Mouse (Mus musculus): ENCODE results near the gene Pnrc1. TPM values are rescaled to one million over a fixed set of nuclear protein-coding genes. Genes with fewer than 3 reads are reported as not detected.
"Not testable (repeated sequence)": the region's sequence is repeated elsewhere in the genome, so short reads cannot be mapped to it uniquely, and the experiment has no call there.

Pnrc1 gene
- 110 and 113 TPM in 2 replicates for polyA plus RNA-seq (2016; fragmentation: Nextera tagmentation; extraction: Ambion mirVana)

GRCm38 (mm10) chr4:33290002-33290401 lies at the start of gene Pnrc1:
Pnrc1 (minus strand) TSS chr4:33290163.
- ATAC-seq (ENCODE audit: low FRiP score, low read depth), result no peak
- no peak within 1 kb of the TSS for H3K27ac ChIP-seq (replicated peaks)
- H3K4me2 ChIP-seq (replicated peaks), result no peak within 1 kb of the TSS
- H3K9ac ChIP-seq (replicated peaks), result no peak within 1 kb of the TSS
- H3K4me3 ChIP-seq, result no peak within 1 kb of the TSS
- no peaks in the 10 kb centered on the region for H3K4me1 ChIP-seq
- no peaks in the 10 kb centered on the region for H3K27me3 ChIP-seq
- H3K9me3 ChIP-seq, result no peaks in the 10 kb centered on the region
- WGBS, result 75% methylated on average over 3 of the region's 3 CpGs
- H3K36me3 ChIP-seq, result no peaks in the 10 kb centered on the region

GRCm38 (mm10) chr4:33337999-33338398 lies 48.0 kb upstream of the Pnrc1 start:
- ATAC-seq (ENCODE audit: low FRiP score, low read depth), result no peak
- Histone ChIP-seq H3K27me3 (no peaks in the 10 kb centered on the region), H3K9ac (replicated peaks) (no peak overlapping the region), H3K4me3 (no peak overlapping the region), H3K36me3 (peaks cover 51% of the 10 kb centered on the region), H3K4me2 (replicated peaks) (no peak overlapping the region), H3K9me3 (no peaks in the 10 kb centered on the region), H3K27ac (replicated peaks) (no peak overlapping the region), H3K4me1 (no peaks in the 10 kb centered on the region)
- WGBS, result 93% methylated on average over 1 of the region's 1 CpGs

- 96% methylated on average over 1 of the region's 1 CpGs for WGBS
- peaks cover 52% of the 10 kb centered on the region for H3K36me3 ChIP-seq
- H3K27ac ChIP-seq (replicated peaks), result no peak overlapping the region
- H3K4me3 ChIP-seq, result no peak overlapping the region
- H3K27me3 ChIP-seq, result no peaks in the 10 kb centered on the region
- no peak overlapping the region for H3K9ac ChIP-seq (replicated peaks)
- H3K9me3 ChIP-seq, result no peaks in the 10 kb centered on the region
- H3K4me2 ChIP-seq (replicated peaks), result no peak overlapping the region
- no peak for ATAC-seq (ENCODE audit: low FRiP score, low read depth)
- no peaks in the 10 kb centered on the region for H3K4me1 ChIP-seq
Observed at GRCm38 (mm10) chr4:33332956-33333455, 43.0 kb upstream of the Pnrc1 start.

- Histone ChIP-seq H3K4me3 (no peak overlapping the region), H3K27ac (replicated peaks) (no peak overlapping the region), H3K36me3 (peaks cover 54% of the 10 kb centered on the region), H3K9me3 (no peaks in the 10 kb centered on the region), H3K4me1 (no peaks in the 10 kb centered on the region), H3K27me3 (no peaks in the 10 kb centered on the region), H3K9ac (replicated peaks) (no peak overlapping the region), H3K4me2 (replicated peaks) (no peak overlapping the region)
- ATAC-seq (ENCODE audit: low FRiP score, low read depth), result no peak
- WGBS, result 96% methylated on average over 4 of the region's 4 CpGs
Observed at GRCm38 (mm10) chr4:33331147-33331546, 41.2 kb upstream of the Pnrc1 start.

- no peaks in the 10 kb centered on the region for H3K9me3 ChIP-seq
- 0 out of 2 replicates have a peak, but pooled peaks cover 3% of the 10 kb centered on the region for H3K36me3 ChIP-seq
- peaks cover 4% of the 10 kb centered on the region for H3K4me1 ChIP-seq
- H3K4me3 ChIP-seq, result no peak overlapping the region
- no peaks in the 10 kb centered on the region for H3K27me3 ChIP-seq
- no peak overlapping the region for H3K9ac ChIP-seq (replicated peaks)
- H3K4me2 ChIP-seq (replicated peaks), result no peak overlapping the region
- ATAC-seq (ENCODE audit: low FRiP score, low read depth), result no peak
- H3K27ac ChIP-seq (replicated peaks), result no peak overlapping the region
- 88% methylated on average over 5 of the region's 5 CpGs for WGBS
Observed at GRCm38 (mm10) chr4:33315840-33316239, 25.9 kb upstream of the Pnrc1 start.

GRCm38 (mm10) chr4:33314150-33314549 lies 24.2 kb upstream of the Pnrc1 start:
- 95% methylated on average over 7 of the region's 8 CpGs for WGBS
- not testable (repeated sequence) for H3K36me3 ChIP-seq; H3K4me3 ChIP-seq; H3K27ac ChIP-seq (replicated peaks); H3K27me3 ChIP-seq; H3K4me1 ChIP-seq; ATAC-seq (ENCODE audit: low FRiP score, low read depth); H3K9me3 ChIP-seq; H3K9ac ChIP-seq (replicated peaks); H3K4me2 ChIP-seq (replicated peaks)

GRCm38 (mm10) chr4:33310840-33311437 lies 21.0 kb upstream of the Pnrc1 start:
- peak overlapping the region; percentile 75 for H3K4me3 ChIP-seq
- no peak overlapping the region for H3K27ac ChIP-seq (replicated peaks)
- H3K9me3 ChIP-seq, result no peaks in the 10 kb centered on the region
- H3K36me3 ChIP-seq, result 0 out of 2 replicates have a peak, but pooled peaks cover 3% of the 10 kb centered on the region
- 23% methylated on average over 12 of the region's 12 CpGs for WGBS
- no peak for ATAC-seq (ENCODE audit: low FRiP score, low read depth)
- H3K27me3 ChIP-seq, result no peaks in the 10 kb centered on the region
- H3K4me2 ChIP-seq (replicated peaks), result peak overlapping the region; percentile 72
- H3K9ac ChIP-seq (replicated peaks), result peak overlapping the region; percentile 77
- peaks cover 6% of the 10 kb centered on the region for H3K4me1 ChIP-seq

- Histone ChIP-seq H3K27me3 (no peaks in the 10 kb centered on the region), H3K9ac (replicated peaks) (peak within 1 kb of the TSS; percentile 77), H3K9me3 (no peaks in the 10 kb centered on the region), H3K36me3 (0 out of 2 replicates have a peak, but pooled peaks cover 3% of the 10 kb centered on the region), H3K4me1 (peaks cover 6% of the 10 kb centered on the region), H3K4me3 (peak within 1 kb of the TSS; percentile 75), H3K4me2 (replicated peaks) (peak within 1 kb of the TSS; percentile 72), H3K27ac (replicated peaks) (peak within 1 kb of the TSS; percentile 49)
- peak; percentile 95 for ATAC-seq (ENCODE audit: low FRiP score, low read depth)
- 5% methylated on average over 60 of the region's 60 CpGs for WGBS
Observed at GRCm38 (mm10) chr4:33309764-33310757, 20.1 kb upstream of the Pnrc1 start, which contains the start of gene Rngtt. Rngtt (plus strand) TSS chr4:33310311.

- Histone ChIP-seq H3K4me1 (peaks cover 6% of the 10 kb centered on the region), H3K9ac (replicated peaks) (no peak overlapping the region), H3K4me3 (no peak overlapping the region), H3K4me2 (replicated peaks) (no peak overlapping the region), H3K27ac (replicated peaks) (no peak overlapping the region), H3K27me3 (no peaks in the 10 kb centered on the region), H3K36me3 (no peaks in the 10 kb centered on the region), H3K9me3 (no peaks in the 10 kb centered on the region)
- ATAC-seq (ENCODE audit: low FRiP score, low read depth), result no peak
- WGBS, result 73% methylated on average over 4 of the region's 4 CpGs
Observed at GRCm38 (mm10) chr4:33307146-33307545, 17.2 kb upstream of the Pnrc1 start.

GRCm38 (mm10) chr4:33303057-33303456 lies 13.1 kb upstream of the Pnrc1 start:
- H3K4me1 ChIP-seq, result no peaks in the 10 kb centered on the region
- H3K4me2 ChIP-seq (replicated peaks), result no peak overlapping the region
- no peak overlapping the region for H3K9ac ChIP-seq (replicated peaks)
- no peak for ATAC-seq (ENCODE audit: low FRiP score, low read depth)
- 90% methylated on average over 1 of the region's 1 CpGs for WGBS
- no peak overlapping the region for H3K27ac ChIP-seq (replicated peaks)
- H3K27me3 ChIP-seq, result no peaks in the 10 kb centered on the region
- H3K36me3 ChIP-seq, result no peaks in the 10 kb centered on the region
- no peaks in the 10 kb centered on the region for H3K9me3 ChIP-seq
- H3K4me3 ChIP-seq, result no peak overlapping the region

- not testable (repeated sequence) for H3K4me2 ChIP-seq (replicated peaks); H3K27me3 ChIP-seq; H3K9ac ChIP-seq (replicated peaks); H3K4me3 ChIP-seq; ATAC-seq (ENCODE audit: low FRiP score, low read depth); H3K9me3 ChIP-seq; H3K4me1 ChIP-seq; H3K36me3 ChIP-seq; H3K27ac ChIP-seq (replicated peaks)
- 78% methylated on average over 6 of the region's 6 CpGs for WGBS
Observed at GRCm38 (mm10) chr4:33300891-33301665, 11.1 kb upstream of the Pnrc1 start.
